Mouse (Mus musculus) brain, adult 2 months (tissue): Measurements from ENCODE around the gene Naa35.

Experiments
- DNase-seq: peaks from one replicate; pipeline ENCODE4 v3.0.0; 2011; ENCODE audit warnings: low read depth, low spot score

Naa35 gene

GRCm38 (mm10) chr13:59584947-59585647 is at the start of gene Naa35, which contains the start of gene Agtpbp1:
TSS of gene Naa35 (plus strand) at chr13:59585259.
TSS of gene Agtpbp1 (minus strand) at chr13:59585227.
- peak; percentile 99 for DNase-seq

DNA sequence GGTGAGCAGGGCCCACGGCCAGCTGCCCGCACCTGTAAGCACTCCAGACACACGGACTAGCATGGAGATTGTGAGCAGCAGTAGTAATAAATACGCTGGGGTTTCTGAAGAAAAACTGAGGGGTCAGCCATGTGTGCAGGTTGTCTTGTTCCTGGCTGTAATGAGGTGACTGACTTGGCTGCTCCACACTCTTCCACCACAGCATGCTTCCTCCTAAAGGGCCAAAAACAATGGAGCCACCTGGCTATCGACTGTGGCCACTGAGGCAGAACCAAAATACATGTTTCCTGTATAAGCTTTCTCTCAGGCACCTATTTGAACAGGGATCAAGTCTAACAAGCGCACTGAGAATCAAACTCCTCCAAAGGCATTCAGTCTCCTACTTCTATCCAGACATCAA is 49.3 kb upstream of the Naa35 start:
- peak; percentile 81 for DNase-seq

DNA sequence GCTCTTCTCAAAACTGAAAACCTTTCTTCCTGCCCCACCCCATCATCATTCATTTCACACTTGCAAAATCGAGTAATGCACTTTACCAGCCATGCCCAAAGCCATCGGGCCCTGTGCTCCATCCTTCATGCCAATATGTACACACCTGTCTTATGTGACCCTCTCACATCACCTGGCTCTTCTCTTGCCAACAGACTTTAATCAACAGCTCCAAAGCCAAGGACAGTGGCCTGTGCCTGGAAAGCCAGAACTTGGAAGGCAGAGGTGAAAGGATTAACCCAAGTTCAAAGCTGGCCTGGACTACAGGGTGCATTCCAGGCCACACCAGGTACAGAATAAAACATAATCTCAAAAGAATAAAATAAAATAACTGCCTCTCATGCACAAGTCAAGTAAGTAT is 48.4 kb upstream of the Naa35 start:
- DNase-seq: no peak

DNA sequence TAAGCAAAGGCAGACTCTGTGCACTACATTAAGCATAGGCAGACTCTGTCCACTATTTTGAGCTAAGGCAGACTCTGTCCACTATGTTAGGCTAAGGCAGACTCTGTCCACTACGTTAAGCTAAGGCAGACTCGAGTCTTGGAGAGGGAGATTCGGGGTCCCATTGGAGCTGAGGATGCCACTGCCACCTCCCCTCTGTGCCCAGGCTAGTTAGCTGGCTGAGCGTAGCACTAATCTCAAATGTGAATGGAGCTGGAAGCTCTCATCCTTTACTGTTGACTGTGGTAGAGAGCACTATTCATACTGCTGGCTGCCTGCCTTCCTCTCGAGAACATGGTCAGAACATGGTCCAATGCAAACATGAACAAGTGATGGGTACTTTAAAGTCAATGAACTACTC is 46.4 kb upstream of the Naa35 start:
- DNase-seq: no peak

GRCm38 (mm10) chr13:59540030-59540429 is 45.0 kb upstream of the Naa35 start:
- DNase-seq: no peak

DNA sequence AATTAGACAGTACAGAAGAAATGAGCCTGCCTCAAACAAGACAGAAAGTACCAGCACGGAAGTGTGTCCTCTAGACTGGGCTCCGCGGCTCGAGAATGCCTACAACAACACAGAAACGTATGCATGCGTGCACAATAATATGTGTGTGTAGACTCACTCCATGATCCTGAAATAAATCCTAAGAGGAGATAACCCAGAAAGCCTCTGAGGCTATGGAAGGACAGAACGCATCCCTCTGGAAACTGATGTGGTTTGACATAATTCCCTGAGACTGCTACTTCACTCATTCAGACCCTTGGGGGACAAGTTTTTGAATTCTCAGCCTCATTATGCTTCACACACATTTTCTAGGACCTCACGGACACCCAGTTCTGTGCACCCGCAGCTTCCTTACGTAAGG is 42.6 kb upstream of the Naa35 start:
- no peak for DNase-seq

GRCm38 (mm10) chr13:59547091-59547490 is 38.0 kb upstream of the Naa35 start:
- no peak for DNase-seq

GRCm38 (mm10) chr13:59547716-59548115 is 37.3 kb upstream of the Naa35 start:
- DNase-seq: no peak

GRCm38 (mm10) chr13:59549318-59549798 is 35.7 kb upstream of the Naa35 start:
- no peak for DNase-seq

GRCm38 (mm10) chr13:59552286-59552685 is 32.8 kb upstream of the Naa35 start:
- peak; percentile 42 for DNase-seq

- peak; percentile 87 for DNase-seq
Measured at GRCm38 (mm10) chr13:59552751-59553150, 32.3 kb upstream of the Naa35 start.

DNA sequence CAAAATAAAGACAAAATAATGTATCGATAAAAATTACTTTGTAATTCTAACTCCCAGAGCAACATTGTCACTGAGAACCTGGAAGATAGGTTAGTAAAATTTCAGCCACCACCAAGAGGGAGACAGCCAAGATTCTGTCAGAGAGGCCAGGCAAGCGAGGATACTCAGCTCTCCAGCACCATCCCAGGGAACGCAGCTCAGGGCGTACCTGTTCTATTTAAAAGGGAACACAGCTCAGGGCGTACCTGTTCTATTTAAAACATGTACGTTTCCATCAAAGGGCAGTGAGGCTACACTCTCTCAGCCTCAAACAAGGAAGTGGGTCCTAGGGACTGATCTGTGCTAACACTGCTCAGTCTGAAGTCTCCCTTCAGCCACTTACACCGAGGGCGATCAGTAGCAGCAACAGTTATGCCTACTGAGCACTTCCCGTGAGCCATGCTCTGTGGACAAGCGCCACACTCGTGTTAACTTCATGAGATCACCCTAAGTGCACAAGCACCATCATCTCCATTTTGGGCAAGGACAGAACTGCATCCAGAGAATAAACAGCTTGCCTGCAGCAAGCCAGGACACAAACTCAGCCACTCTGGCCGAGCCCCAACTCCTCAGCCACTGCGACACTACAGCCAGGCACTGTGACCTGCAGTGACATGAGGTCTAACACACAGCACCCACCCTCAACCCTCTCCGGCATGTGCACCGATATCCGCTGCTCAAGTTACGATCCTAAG is 30.1 kb upstream of the Naa35 start:
- peak; percentile 74 for DNase-seq

DNA sequence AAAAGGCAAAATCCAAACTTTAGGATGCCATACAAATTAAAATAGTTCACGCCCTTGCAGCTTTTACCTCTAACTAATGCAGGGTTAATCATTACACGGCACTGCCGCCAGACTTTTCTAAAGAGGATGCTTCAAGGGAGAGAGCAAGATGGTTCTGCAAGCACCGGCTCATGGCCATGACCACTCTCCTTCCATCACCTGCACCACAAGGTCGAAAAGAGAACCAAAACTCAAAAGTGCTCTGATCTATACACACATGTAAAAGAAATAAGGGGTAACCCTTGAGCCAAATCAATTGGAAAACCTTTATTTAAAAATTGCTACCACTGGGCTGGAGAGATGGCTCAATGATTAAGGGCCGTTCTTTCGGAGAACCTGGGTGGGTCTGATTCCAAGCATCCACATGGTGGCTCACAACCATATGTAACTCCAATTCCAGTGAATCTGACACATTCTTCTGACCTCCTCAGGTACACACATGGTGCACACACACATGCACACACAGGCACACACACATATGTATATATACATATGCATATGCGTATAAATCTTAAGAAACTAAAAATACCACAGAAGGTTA is 29.4 kb upstream of the Naa35 start:
- peak; percentile 54 for DNase-seq

DNA sequence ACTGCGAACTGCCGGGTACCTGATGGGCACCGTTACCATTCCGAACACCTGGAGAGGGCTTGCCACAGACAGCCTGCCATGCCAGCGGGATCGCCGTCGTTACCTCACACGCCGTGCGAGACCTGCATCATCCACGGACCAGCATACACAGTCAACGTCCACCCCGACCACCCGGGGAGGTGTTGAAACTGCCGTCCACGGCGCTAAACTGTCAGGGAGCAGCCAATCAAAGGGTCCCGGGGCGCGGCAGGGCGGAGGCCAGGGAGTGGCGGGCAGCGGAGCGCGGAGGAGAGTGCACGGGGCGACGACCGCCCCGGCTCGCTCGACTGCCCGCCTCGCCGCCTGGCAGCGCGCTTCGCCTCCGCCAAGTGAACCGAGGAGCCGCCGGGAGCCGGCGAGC is 28.4 kb upstream of the Naa35 start:
- DNase-seq: peak; percentile 65

DNA sequence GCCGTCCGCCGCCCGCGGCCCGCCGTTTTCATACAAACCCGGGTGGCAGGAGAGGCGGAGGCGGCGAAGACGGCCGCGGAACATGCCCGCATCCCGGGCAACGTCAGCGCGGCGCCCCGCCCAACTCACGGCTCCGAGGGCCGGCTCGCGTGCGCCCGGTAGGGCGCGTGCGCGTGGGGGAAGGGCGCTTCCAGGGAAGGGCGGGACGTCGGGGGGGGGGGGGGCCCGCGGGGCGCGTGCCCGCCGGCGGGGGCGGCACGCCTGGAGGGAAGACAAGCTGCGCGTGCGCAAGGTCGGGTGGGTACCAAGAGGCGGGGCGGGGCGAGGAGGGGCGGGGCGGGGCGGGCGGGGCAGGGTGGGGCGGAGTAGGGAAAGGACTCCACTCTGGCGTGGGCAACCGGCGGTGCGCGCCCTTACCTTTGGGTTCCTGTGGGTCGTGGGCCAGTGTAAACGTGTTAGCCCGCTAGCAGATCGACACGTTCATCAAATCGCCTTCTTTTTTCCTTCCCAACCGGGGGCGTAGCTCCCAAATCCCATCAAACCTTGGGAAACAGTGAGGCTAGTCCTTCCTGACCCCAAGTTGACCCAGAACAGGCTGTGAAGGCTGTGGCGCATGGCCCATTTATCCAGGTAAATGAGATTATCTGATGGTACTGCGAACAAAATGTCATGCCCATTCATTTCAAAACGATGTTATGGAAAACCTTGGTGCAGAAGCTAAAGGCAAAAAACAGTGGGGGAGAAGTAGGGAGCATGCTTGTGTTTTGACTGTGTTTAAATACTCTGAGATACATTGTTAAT is 27.7 kb upstream of the Naa35 start:
- peak; percentile 96 for DNase-seq

GRCm38 (mm10) chr13:59558776-59559175 is 26.3 kb upstream of the Naa35 start:
- DNase-seq: no peak

- no peak for DNase-seq
Measured at GRCm38 (mm10) chr13:59562471-59562870, 22.6 kb upstream of the Naa35 start.

GRCm38 (mm10) chr13:59564505-59564904 is 20.6 kb upstream of the Naa35 start:
- DNase-seq: no peak

DNA sequence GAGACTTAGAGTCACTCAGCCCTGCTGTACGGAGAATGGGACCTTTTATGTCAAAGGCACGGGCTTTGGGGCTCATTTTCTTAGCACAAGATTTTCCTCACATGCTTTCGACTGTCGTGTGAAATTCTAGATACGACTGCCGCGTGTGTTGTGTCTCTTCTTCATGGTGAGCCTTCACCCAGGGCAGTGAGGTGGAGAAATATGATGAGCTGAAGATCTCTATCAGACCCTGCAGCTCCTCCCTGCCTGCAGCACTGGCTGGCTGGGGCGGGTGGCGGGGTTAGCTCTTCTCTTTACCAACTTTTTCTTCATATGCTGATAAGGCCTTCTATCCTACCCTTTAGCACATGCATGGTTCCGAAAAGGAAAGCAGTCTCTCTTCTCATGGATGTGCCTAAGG is 20.1 kb upstream of the Naa35 start:
- no peak for DNase-seq

DNA sequence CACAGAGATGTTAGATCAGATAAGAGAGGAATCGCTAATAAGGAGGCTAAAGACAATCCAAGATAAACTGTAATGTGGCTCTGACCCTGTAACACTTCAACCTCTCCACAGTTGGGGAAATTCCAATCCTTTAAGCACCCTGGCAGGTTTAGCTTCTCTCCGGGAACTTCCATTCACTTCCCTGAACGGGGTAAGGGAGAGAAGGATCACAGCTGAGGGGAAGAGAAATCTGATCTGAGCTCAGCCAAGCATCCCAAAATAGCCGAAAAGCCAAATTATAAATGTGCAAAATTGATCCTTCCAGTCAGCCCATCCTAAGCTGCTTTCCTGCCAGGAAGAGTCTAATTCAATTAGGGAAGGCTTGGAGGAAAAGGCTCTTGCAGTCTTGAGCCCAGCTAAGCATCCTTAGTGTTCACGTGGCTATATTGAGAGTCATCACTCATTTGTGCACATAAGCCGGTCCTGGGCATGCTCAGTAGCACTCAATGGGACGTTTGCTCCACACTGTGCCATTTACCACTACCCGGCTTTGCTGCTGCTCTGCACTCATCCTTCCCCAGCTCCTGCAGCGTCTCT is 19.0 kb upstream of the Naa35 start:
- DNase-seq: peak; percentile 75

DNA sequence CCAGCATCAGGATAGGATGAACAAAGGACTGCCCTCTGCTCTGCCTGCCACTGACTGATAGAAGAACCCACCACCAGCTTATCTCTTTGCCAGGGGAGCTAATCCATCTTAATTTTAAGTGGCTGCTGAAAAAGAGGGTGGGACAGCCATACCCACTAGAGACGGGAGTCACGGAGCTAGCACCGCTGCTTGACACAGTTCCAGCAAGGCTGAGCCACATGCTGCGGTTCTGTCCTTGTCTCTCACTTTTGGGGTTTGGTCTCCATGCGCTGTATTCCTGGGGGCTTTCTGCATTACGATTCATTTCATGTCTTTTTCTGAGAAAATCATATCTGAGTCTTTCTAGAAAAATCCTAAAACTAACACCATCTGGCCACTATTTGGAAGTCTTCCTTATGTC is 14.0 kb upstream of the Naa35 start:
- no peak for DNase-seq
